Mouse (Mus musculus): ENCODE results near the gene Fxyd3.

Fxyd3 gene

DNA sequence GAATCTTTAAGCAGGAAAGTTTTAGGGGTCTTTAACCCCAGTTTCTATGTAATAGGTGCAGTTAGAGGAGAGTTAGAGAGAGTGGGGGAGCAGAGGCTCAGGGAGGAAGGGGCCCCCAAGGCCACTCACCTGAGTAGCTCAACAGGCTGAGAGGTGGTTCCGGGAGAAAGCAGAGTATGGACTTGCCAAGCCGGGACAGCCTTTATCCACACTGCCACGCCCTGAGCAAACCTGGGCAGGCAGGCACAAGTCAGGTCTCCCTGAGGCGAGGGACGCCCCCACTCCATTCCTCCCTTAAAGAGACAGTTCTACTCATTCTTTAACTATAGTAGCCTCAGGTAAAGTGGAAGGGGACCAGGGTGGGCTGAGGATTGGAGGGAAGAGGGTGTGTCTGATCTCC is at the start of gene Fxyd3:
Fxyd3 (minus strand) TSS at position 213 of the 400 bp plus-strand sequence.
- DNase-seq, result no peak

DNA sequence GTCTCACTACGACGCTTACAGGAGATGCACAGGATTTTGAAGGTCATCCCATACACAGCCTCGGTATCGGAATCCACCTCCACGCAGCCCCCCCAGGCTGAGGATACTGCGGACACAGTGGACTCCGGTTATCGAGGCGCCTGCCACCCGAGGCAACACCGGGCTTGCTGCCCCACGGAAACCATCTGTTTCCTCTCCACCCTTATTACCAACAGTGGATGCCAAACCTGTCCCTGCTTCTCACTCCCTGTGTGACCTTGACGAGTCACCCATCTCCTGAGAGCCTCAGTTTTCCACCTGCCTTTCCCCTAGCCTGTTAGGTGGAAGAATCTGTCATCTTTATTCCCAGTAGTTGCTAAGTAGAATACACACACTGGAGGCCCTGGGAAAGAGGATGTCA is 48.6 kb upstream of the Fxyd3 start:
- DNase-seq, result no peak

DNA sequence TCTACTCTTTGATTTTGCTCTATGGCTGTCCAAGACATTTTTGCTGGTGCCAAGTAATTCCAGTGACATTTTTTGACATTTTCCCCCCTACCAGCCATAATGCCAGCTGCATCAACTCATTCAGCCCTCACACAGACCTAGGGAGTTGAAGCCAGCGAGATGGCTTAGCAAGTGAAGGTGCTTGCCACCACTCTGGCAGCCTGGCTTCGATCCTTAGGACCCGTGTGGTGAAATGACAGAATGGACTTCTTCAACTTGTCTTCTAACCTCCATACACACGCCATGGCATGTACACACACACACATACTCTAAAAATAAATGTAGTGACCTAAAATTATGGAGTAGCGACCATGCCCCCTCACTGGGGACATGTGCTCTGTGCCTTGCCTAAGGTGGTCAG is 47.9 kb upstream of the Fxyd3 start:
- no peak for DNase-seq

DNA sequence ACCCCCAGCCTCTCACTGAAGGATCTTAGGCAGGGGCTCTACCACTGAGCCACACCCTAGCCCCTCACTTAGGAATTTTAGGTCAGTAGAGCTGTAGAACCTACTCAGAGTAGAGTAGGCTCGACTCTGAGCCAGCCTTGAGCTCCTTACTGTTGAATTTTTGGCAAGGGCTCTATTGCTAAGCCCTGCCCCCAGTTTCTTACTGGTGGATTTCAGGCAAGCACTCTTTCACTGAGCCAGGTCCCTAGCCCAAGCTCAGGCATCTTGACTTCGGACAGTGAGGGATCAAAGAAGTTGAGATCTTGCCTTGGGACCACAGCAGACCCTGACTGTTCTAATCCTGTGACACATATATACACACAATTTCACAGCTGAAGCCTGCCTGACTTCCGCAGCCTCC is 47.2 kb upstream of the Fxyd3 start:
- DNase-seq, result no peak

DNA sequence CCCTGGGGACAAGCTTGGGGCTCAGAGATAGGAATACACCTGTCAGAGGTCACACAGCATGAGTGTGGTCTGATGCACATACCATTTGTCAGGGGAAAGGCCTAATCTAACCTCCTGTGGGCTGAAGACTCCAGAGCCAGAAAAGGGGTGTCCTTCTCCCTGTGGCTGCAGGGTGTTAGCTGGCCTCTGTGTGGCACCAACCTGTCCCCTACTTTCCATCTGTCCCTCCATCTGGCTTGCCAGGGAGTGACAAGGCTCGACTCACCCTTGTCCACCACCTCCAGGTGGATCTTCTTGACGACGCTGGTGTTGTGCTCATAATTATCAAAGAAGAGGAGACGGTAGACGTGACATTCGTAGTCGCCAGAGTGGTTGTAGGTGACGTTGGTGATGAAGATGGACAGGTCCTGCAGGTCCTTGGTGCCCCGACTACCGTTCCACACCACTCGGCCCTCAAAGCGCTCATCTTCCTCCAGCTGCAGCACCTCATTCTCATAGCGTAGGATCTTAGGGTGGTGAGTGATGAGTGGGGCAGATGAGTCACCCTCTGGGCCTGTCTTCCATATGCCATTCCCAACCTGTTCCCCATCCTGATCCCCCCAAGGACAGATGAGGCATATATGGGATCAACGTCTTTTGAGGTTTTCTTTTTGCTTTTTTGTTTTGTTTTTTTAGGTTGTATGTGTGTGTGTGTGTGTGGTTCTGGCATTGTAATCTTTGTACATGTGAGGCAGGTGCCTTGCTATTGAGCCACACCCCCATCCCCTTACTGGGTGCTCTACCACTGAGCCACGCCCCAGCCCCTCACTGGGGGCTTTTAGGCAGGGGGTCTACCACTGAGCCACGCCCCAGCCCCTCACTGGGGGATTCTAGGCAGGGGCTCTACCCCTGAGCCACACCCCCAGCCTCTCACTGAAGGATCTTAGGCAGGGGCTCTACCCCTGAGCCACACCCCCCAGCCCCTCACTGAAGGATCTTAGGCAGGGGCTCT is 46.4 kb upstream of the Fxyd3 start:
- DNase-seq, result no peak

DNA sequence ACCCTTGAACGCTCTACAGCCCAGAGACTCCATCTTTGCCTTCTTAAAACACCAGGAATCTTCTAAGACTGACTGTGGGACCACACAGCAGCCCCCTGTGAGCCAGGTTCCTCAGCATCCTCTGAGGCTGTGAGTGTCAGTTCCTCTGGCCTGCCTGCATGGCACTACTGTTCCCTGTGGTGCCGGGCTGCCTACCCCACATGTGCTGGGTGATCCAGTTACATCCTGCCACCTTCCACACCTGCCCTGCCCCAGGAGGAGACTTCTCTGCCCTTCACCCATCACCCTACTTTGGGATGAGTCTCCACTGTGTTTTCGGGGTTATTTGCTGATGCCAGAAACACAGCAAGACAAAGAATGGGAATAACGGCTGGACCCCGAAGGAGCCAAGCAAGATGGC is 43.1 kb upstream of the Fxyd3 start:
- DNase-seq, result no peak

DNA sequence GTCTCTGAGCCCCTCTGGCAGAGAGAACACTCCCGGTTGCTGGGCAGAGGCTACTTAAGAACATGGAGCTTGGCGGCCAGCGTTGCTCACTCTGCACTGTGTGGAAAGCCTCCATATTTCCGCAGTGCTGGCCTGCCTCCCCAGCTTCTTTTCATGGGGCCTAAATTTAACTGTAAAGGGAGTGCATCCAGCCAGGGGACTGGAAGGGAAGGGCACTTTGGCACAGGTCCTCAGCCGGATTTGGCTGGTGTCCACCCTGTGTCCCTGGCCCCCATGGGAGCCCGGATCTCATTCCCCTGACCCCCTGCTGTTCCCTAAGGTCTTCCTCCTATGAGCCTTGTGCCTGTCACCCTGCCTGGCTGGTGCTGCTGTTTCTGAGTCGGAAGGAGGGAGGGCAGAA is 42.0 kb upstream of the Fxyd3 start:
- DNase-seq, result no peak

DNA sequence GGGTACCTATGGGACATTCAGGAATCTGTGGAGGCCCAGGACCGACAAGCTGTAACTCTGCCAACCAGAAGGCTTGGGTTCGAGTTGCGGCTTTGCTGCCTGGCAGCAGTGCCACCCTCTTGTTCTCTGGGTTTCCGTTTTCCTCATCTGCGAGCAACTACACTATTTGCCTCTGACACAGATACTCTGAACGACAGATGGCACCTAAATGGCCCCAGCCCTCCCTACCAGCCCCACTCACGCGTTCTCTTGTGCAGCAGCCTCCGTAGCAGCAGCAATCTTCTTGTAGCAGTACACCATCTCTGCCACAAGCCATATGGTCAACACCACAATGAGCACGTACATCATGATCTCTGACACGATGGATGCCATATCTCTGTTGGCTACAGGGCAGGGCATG is 41.0 kb upstream of the Fxyd3 start:
- DNase-seq, result peak; percentile 83

DNA sequence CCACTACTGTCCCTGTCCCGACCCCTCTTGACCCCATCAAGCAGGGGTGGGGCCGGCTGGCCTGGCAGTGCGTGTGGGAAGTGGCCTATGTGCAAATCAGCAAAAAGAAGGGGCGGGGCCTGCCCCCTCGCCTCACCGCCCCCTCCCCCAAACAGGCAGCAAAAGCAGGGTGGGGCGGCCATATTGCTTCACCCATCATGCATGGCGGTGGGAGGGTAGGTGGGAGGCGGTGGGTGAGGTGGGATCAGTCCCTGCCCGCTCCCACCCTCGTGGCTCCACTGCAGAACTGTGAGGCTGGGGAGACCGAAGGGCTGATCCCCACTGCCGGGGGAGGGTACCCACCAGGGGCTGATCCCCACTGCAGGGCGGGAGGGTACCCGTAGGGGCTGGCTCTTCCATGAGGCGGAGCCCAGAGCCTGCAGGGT is 40.2 kb upstream of the Fxyd3 start:
- no peak for DNase-seq

DNA sequence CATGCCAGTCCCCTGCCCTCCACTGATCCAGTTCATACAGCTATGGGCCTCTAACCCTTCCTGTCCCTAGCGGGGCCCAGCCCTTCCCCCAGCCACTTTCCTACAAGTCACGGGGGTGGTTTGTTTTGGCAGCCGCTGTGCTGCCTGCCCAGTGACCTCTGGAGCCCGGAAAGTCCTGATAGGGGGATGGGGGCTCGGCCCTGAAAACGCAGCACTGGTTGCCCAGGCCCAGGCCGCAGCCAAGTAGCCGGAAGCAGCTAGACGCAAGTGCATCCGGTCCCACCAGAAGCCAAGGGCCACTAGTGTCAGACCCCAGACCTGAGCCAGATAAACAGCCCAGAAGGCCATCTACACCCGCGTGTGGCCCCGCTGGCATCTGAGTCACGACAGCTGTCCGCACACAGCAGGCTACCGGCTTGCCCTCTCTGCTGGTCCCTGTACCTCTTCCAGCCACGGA is 39.1 kb upstream of the Fxyd3 start:
- DNase-seq, result peak; percentile 63

DNA sequence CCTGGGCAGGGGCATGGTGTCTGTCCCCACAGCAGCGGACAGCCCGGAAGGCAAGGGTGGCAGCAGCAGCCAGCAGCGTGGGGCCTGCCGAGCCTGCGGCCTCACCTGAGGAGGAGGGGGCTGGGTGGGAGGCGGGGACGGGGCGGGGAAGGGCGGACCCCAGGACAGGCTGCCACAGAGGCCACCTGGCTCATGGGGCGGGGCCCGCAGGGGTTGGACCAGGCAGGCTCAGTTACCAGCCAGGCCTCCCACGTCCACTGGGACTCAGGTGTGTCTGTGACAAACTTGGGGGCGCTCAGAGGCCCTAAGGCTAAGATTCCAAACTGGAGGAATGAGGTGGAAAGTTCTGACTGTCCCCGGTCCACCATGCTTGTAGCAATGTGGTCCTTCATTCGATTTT is 38.7 kb upstream of the Fxyd3 start, which contains the start of gene Hpn:
Hpn (minus strand) TSS at position 109 of the 400 bp plus-strand sequence.
- no peak for DNase-seq

DNA sequence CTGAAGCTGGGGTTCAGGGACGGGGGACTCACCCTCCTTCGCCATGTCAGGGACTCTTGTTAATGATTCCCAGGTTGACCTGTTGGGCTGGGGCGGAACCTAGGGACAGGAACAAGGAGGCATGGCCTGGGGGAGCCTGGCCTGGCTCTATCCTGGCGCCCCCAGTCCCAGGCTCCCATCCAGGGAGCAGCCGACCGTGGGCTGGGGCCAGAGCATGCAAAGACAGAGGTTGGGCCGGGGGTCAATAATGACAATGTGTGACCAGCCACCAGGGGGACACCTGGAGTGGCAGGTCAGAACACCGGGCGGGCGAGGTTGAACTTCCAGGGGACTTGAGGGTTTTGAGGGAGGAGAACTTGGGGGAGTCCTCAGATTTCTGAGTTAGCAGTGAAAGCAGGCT is 38.1 kb upstream of the Fxyd3 start:
- DNase-seq, result no peak

DNA sequence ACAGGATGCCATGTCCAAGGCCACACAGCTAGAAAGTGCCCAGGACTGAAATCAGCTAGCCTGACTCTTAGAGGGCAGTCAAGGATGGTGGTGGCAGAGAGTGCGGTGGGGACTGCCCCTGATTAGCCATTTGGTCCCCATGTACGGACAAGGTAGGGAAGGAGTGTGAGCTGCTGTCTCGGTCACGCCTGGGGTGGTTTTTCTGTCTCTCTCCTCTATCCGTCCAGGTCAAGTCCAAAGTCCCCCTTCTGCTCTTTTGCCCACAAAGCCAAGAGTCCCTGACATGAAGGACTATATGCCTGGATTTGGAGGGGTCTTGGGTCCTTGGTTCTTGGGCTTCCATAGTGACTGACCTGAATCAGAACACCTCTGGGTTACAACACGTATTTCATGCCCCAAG is 37.3 kb upstream of the Fxyd3 start:
- no peak for DNase-seq

DNA sequence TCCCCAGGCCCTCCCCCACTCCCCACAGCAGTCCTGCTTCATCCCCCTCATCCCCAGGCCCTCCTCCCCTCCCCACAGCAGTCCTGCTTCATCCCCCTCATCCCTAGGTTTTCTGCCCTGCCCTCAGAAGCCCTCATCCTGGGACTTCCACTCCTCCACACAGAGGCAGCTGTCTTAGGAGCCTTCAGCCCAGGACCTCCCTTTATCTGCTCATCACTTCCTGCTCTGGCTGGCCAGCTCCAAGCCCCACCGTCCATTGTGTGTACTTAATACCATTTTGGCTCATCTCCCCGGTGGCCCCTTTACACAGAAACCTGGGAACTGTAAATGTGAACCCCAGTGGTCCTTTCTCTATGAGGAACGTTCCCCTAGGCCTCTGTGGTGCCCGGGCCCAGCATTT is 35.5 kb upstream of the Fxyd3 start:
- no peak for DNase-seq

DNA sequence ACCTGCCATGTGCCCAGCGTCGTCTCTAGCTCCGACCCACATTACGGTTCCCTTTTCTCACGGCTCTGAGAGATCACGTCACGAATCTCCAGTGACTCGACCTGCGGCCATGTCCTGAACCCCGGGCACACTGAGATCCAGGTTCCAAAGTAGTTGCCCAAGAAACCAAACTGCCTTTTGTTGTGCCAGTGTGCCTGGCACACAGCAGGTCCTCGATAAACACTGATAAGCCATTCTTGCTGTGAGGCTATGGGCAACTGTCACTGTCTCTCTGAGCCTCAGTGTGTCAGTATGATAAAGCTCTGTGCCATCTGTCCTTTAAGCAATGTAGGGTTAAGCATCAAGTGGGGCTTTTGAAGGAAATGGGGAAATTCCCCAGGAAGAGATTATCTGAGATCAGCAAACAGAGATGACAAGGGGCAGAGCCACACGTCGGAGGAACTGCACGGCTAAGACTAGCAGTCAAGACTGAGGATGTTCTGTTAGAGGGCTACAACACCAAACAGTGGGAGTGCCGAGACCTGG is 34.4 kb upstream of the Fxyd3 start:
- no peak for DNase-seq

DNA sequence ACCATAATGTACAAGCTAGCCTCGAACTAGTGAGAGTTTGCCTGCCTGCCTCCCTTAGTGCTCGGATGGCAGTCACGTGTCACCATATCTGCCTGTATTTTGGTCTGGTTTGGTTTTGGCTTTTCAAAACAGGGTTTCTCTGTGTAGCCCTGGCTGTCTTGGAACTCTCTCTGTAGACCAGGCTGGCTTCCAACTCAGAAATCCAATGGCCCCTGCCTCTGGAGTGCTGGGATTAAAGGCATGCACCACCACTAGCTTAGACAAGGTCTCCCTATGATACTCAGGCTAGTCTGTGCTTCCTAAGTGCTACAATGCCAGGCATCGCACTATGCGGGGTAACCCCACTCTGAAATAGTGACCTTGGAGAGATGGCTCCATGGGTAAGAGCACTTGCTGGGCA is 33.3 kb upstream of the Fxyd3 start:
- no peak for DNase-seq

DNA sequence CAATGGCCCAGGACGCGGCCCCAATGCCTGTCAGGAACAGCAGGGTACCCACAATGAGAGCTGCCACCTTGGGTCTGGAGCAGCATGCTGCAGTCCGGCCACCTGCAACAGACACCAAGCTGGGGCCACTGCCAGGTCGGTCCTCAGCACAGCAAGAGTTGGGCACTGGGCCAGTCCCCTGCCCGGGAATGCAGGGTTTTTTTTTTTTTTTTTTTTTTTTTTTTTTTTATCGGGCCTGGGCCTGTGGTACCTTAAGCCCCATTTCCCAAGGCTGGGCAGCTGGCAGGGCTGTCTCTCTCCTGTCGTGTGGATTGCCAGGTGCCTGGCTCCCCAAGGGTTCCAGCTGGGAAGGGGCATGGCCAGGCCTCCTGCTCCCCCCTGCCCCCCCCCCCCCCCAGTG is 32.6 kb upstream of the Fxyd3 start:
- DNase-seq, result no peak

DNA sequence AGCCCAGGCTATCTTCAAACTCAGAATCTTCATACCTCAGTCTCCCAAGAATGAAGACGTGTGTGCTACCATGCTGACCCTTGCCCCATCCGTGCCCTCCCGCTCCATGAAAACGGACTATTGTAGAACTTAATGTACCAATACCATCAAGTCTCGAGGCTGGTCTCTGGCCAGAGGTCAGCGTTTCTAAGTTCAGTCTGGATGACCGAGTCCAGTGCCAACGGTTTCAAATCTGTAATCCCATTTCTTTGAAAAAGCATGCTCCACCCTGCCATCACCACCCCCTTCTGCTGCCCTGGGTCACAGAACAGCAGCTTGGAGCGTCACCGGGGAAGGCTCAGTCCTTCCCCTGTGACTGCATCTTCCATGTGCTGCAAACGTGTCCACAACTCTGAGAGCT is 31.3 kb upstream of the Fxyd3 start:
- DNase-seq, result no peak

DNA sequence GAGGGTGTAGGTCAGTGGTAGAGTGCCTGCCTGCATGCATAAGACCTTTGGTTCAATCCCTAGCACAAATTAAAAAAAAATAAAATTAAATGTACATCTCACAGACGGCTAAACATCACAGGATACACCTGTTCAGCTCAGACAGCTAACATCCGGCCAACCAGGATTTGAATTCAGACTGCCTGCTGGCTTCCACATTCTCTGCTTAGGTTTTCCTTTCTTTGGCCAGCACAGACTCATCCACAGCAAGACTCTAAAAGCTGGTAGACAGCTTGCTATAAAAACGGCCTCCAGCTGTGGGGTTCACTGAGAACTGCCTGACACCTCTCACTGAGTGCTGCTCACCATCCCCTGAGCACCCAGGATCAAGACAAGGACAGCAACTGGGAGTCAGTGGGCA is 29.7 kb upstream of the Fxyd3 start:
- DNase-seq, result no peak

DNA sequence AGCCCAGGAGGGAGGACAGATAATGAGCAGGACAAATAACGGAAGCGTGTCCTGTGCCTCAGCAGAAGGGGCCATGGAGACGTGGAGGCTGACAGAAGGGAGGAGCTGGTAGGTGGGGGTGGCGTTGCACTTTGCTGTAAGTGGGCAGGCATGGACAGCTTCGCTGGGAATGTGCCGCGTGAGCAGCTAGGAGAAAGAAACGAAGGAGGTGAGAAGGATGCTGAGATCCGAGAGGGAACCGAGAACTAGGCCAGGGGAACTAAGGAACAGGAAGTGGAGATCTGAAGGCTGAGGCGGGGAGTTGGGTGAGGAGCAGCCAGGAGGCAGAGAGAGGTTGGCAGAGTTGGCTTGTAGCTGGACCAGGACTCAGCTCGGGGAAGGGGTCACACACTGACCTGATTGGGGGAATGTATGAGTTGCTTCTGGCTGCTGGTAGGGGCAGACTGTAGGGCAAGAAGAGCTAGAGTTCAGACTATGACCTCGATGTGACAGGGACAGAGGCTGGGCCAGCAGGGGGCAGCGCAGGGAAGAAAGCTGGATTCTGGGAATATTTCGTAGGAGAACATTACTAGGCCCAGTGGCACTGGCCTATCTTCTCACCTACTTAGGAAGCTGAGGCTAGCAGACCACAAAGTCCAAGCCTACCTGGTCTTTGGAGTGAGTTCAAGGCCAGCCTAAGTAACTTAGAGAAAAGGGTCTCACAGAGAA is 28.7 kb upstream of the Fxyd3 start:
- no peak for DNase-seq

DNA sequence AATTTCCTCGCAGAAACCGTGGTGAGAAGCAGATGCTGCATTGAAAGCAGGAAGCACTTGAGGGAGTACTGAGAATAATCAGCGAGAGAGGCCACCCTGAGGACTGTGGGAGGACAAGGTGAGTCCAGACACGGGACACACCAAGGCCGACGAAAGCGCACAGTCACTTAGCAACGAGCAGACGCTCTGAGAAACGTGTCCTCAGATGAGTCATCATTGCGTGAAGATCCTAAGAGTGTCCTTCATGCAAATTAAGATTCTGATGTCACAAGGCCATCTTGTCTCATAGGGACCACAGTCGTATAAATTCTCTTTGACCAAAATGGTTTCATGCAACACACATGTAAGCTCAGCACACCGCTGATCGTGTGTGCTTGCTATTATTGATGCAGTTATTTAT is 24.3 kb upstream of the Fxyd3 start:
- DNase-seq, result no peak

DNA sequence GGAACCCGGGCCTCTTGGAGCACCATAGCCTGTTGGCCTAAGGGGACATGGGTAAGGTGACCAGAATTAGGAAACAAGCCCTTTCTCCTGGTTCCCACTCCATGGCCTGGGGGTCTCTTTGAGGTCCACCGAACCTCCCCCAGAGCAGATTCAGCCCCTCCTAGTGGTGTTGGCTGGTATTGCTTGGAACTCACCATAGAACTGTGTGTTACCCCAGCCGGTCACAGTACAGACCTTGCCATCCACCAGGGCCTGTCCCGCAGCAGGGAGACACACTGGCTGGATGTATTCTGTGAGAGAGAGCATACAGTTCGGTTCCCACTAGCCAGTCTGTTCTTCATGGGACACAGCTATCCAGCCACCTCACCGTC is 23.1 kb upstream of the Fxyd3 start:
- no peak for DNase-seq

DNA sequence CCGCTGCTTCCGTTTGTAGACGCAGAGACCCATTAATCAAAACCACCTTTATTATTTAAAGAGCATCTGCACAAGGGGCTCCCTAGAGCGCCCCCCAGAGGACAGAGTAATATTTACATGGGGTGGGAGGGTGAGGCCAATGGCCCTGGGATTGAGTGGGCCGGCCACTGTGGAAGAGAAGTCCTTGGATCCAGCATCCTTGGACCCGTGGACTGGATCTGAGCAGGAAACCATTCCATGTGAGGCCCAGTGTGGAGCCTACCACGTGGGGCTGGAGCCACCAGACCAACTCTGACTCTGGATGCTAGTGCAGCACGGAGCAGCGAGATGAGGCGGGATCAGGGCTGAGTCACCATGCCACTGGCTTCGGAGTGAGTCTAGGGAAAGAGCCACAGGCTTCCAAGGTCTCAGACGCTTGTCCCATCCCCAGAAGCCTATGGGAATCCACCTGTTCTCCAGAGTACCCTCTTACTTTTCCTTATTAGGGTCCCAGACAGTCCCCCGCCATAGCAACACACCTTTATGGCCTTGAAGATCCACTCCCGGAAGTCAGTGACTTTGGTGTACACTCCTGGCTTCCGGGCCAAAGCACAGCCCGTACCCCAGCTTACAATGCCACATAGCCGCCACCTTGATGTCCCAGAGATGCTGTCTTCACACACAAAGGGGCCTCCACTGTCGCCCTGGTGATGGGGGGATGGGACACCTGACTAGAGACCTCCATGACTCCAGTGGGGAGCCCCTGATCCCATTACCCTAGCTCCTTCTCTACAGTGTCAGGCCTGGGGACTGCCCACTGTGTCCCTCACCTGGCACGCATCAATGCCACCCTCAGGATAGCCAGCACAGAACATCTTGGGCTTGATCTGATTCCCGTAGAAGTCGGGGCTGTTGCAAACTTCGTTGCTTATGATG is 22.4 kb upstream of the Fxyd3 start:
- no peak for DNase-seq
